Mouse (Mus musculus) liver, postnatal 0 days (tissue): ENCODE measurements around the gene Lrp1.

Experiments
- CTCF ChIP-seq: sonication (generic); IDR thresholded peaks from 2 replicates; pipeline ENCODE4 v1.5.1; 2016; ENCODE audit warnings: antibody characterized with exemption, low read depth
- EP300 ChIP-seq: IDR thresholded peaks from 2 replicates; pipeline ENCODE4 v1.6.1; 2016; ENCODE audit warnings: antibody characterized with exemption, low read depth, mild to moderate bottlenecking

GRCm38 (mm10) chr10:127546505-127546904 lies 74.4 kb downstream of the Lrp1 start:
- TF ChIP-seq CTCF (peak; percentile 52), EP300 (no peak)
